Comparison of ENCODE assay signal across 15 mouse cellular contexts in the genomic region with DNA sequence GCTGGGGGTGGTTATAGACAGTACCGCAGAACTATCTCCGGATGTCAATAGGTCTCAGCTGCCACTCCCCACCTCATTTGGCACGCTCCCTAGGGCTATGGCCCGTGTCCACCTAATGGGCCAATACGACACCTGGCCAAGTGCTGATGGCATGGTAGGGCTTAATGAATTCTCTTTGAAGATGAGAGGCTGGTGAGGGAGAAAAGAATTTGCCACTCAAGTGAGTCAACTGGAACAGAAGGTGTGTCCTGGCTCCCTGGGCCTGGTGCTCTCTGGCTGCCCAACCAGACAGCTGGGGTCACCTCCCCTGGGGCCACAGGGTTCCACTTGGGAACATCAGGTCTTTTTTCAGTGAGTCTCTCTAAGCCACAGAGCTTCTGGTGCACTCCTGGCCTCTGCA.
A peak's percentile ranks its signal among the peaks of the same experiment; 100 is the strongest.
DNase-seq lines count a peak whose midpoint lies in the region; ATAC-seq lines count a peak whose summit lies in the region.
"Had no signal": no experiment of that assay in that cellular context is flagged by ENCODE, and none has a peak within 500 bp of the region (broad histone marks: within the 10 kb centered on the region; RNA-seq: fewer than 3 reads in every experiment).

No protein-coding gene starts in this region.

- H3K4me1 ChIP-seq in forebrain, embryonic 15.5 days, result no peaks in the 10 kb centered on the region
- H3K4me1 ChIP-seq: neural tube, embryonic 12.5 days; stomach, embryonic 15.5 days had no signal

- DNase-seq in cerebellum, adult 9-11 months, result no peak
- peak; percentile 20 for DNase-seq in brain, adult 2 months (ENCODE audit: low read depth, low spot score)
- peak; percentile 42 to 44 for DNase-seq in gastrocnemius, postnatal 36 days
- peak; percentile 37 to 54 for DNase-seq in kidney, postnatal 4 days
- DNase-seq in urinary bladder, postnatal 4 days (ENCODE audit: low spot score in 2 of 2), result no peak
- DNase-seq in embryo, embryonic 10.5 days (ENCODE audit: low spot score), result no peak
- DNase-seq: adrenal gland, adult 8-10 months; heart, adult 18-20 months had no signal

- no peak overlapping the region for H3K9ac ChIP-seq in forebrain, embryonic 15.5 days (replicated peaks)
- H3K9ac ChIP-seq: limb, embryonic 12.5 days; neural tube, embryonic 12.5 days; stomach, embryonic 15.5 days had no signal

- intact Hi-C loops in gastrocnemius, postnatal 36 days (cut with DNase I), result no loop called here

- no peaks in the 10 kb centered on the region for H3K36me3 ChIP-seq in forebrain, embryonic 15.5 days
- H3K36me3 ChIP-seq: G1E; limb, embryonic 12.5 days; neural tube, embryonic 12.5 days; stomach, embryonic 15.5 days had no signal

- no peak overlapping the region for H3K4me3 ChIP-seq in forebrain, embryonic 15.5 days
- H3K4me3 ChIP-seq: layer of hippocampus, adult 2 months; limb, embryonic 12.5 days; neural tube, embryonic 12.5 days; stomach, embryonic 15.5 days had no signal

- WGBS in forebrain, embryonic 15.5 days, result 88% methylated on average over 5 of the region's 5 CpGs

- H3K27ac ChIP-seq in forebrain, embryonic 15.5 days (replicated peaks), result no peak overlapping the region
- H3K27ac ChIP-seq: layer of hippocampus, adult 2 months; limb, embryonic 12.5 days; neural tube, embryonic 12.5 days; stomach, embryonic 15.5 days had no signal

- H3K27me3 ChIP-seq in forebrain, embryonic 15.5 days, result no peaks in the 10 kb centered on the region
- H3K27me3 ChIP-seq: limb, embryonic 12.5 days; neural tube, embryonic 12.5 days; stomach, embryonic 15.5 days had no signal

- peak; percentile 46; the same call in 1 of the 2 replicates for ATAC-seq in cerebellum, adult (ENCODE audit: insufficient number of reproducible peaks, low FRiP score, low TSS enrichment)
- no peak for ATAC-seq in forebrain, embryonic 15.5 days (replicated peaks)

- no peaks in the 10 kb centered on the region for H3K9me3 ChIP-seq in forebrain, embryonic 15.5 days
- H3K9me3 ChIP-seq: limb, embryonic 12.5 days; neural tube, embryonic 12.5 days; stomach, embryonic 15.5 days had no signal

- no peak overlapping the region for H3K4me2 ChIP-seq in forebrain, embryonic 15.5 days (replicated peaks)
- H3K4me2 ChIP-seq: limb, embryonic 12.5 days; neural tube, embryonic 12.5 days; stomach, embryonic 15.5 days had no signal

Comparison
In these comparisons a context has a peak if more than half of its experiments do, and no peak if none do; other contexts are left out.
1. DNase-seq: peak in brain, adult 2 months (single experiment), gastrocnemius, postnatal 36 days (2 of 2) and kidney, postnatal 4 days (2 of 2); none in cerebellum, adult 9-11 months (single experiment), urinary bladder, postnatal 4 days (0 of 2) and embryo, embryonic 10.5 days (single experiment).